Mouse (Mus musculus): ENCODE measurements around the gene Myh9.

GRCm38 (mm10) chr15:77797609-77798411, 44.2 kb downstream of the Myh9 start:
- TF ChIP-seq POLR2A (IDR thresholded peaks at IDR 0.05; ENCODE audit: insufficient read depth, low read depth, low read length), result no peak
- no peak for TF ChIP-seq CTCF (IDR thresholded peaks at IDR 0.05; ENCODE audit: insufficient read depth, low read depth, low read length)

Measured in olfactory bulb, adult 2 months (tissue).